Mouse (Mus musculus) MEL (cell line): ENCODE measurements around the gene Bloc1s6. TPM values are rescaled to one million over a fixed set of nuclear protein-coding genes. Genes with fewer than 3 reads are reported as not detected.

Source experiments
- DNase-seq: peaks from one replicate; pipeline ENCODE4 v3.0.0; 2011; ENCODE audit warnings: low read depth, low spot score
- H3K27ac ChIP-seq: 2 replicates; pipeline ENCODE4 v1.5.1; 2012; ENCODE audit warnings: low read depth, mild to moderate bottlenecking, control low read depth, low read length, moderate library complexity; ENCODE audit not compliant: control insufficient read depth
- H3K27me3 ChIP-seq, 2 experiments: fragments of 150-350 bp in 1 of 2; sonication (generic) in 1 of 2; 2 replicates each; pipeline ENCODE4 v1.6.1; 2012; ENCODE audit warnings: low read length in 2 of 2, mild to moderate bottlenecking in 2 of 2, improper control_type of control experiment in 1 of 2, moderate library complexity in 1 of 2; ENCODE audit not compliant: insufficient read depth in 2 of 2, control insufficient read depth in 1 of 2
- H3K36me3 ChIP-seq, 2 experiments: 2 replicates each; pipeline ENCODE4 v1.6.1; 2012 to 2014; ENCODE audit warnings: low read length in 2 of 2, improper control_type of control experiment in 1 of 2, inconsistent platforms in 1 of 2, mild to moderate bottlenecking in 1 of 2; ENCODE audit not compliant: insufficient read depth in 2 of 2, control insufficient read depth in 1 of 2
- H3K4me1 ChIP-seq, 2 experiments: fragments of 150-350 bp in 1 of 2; sonication (generic) in 1 of 2; 2 replicates each; pipeline ENCODE4 v1.6.1; 2012; ENCODE audit warnings: low read length in 2 of 2, improper control_type of control experiment in 1 of 2, mild to moderate bottlenecking in 1 of 2; ENCODE audit not compliant: insufficient read depth in 2 of 2, control insufficient read depth in 1 of 2
- H3K4me3 ChIP-seq, 2 experiments: fragments of 150-350 bp in 1 of 2; sonication (generic) in 1 of 2; 2 replicates each; pipeline ENCODE4 v1.5.1; 2012; ENCODE audit warnings: low read depth in 2 of 2, low read length in 2 of 2, mild to moderate bottlenecking in 2 of 2, moderate library complexity in 2 of 2, control low read depth in 1 of 2, improper control_type of control experiment in 1 of 2; ENCODE audit not compliant: control insufficient read depth in 1 of 2, insufficient read depth in 1 of 2
- H3K79me2 ChIP-seq: 2 replicates; pipeline ENCODE4 v1.6.1; 2012; ENCODE audit warnings: mild to moderate bottlenecking, low read length, moderate library complexity; ENCODE audit not compliant: control insufficient read depth, poor library complexity, insufficient read depth
- H3K9ac ChIP-seq: 2 replicates; pipeline ENCODE4 v1.6.1; 2012; ENCODE audit warnings: low read depth, mild to moderate bottlenecking, control low read depth, low read length, moderate library complexity; ENCODE audit not compliant: control insufficient read depth, poor library complexity, severe bottlenecking
- H3K9me3 ChIP-seq: fragments of 150-350 bp; sonication (generic); replicated peaks from 2 replicates; pipeline ENCODE4 v1.6.1; 2012; ENCODE audit warnings: mild to moderate bottlenecking, low read length, improper control_type of control experiment, moderate library complexity; ENCODE audit not compliant: insufficient read depth
- BHLHE40 ChIP-seq: IDR thresholded peaks from 2 replicates; pipeline ENCODE4 v1.6.1; 2012; ENCODE audit warnings: low read depth, mild to moderate bottlenecking, inconsistent platforms, low read length, improper control_type of control experiment, borderline replicate concordance
- CHD2 ChIP-seq: IDR thresholded peaks from 2 replicates; pipeline ENCODE4 v1.6.1; 2011; ENCODE audit warnings: low read length, improper control_type of control experiment
- CTCF ChIP-seq, 3 experiments: IDR thresholded peaks in 2 of 3; conservative IDR thresholded peaks in 1 of 3; 2 replicates each; pipeline ENCODE4 v1.5.1; 2011 to 2012; ENCODE audit warnings: low read length in 3 of 3, low read depth in 2 of 3, mild to moderate bottlenecking in 2 of 3, improper control_type of control experiment in 1 of 3, inconsistent platforms in 1 of 3, mixed read lengths in 1 of 3, moderate library complexity in 1 of 3; ENCODE audit not compliant: control insufficient read depth in 1 of 3, insufficient read depth in 1 of 3, poor library complexity in 1 of 3, severe bottlenecking in 1 of 3
- GATA1 ChIP-seq: IDR thresholded peaks from 2 replicates; pipeline ENCODE4 v1.6.1; 2011; ENCODE audit warnings: low read depth, low read length, improper control_type of control experiment
- HCFC1 ChIP-seq: IDR thresholded peaks from 2 replicates; pipeline ENCODE4 v1.6.1; 2012; ENCODE audit warnings: low read depth, mild to moderate bottlenecking, inconsistent platforms, low read length, improper control_type of control experiment, moderate library complexity
- MXI1 ChIP-seq: IDR thresholded peaks from 2 replicates; pipeline ENCODE4 v1.6.1; 2011; ENCODE audit warnings: mild to moderate bottlenecking, low read depth, low read length, improper control_type of control experiment
- MYB ChIP-seq: IDR thresholded peaks from 2 replicates; pipeline ENCODE4 v1.6.1; 2011; ENCODE audit warnings: mild to moderate bottlenecking, low read depth, low read length, improper control_type of control experiment
- MYC ChIP-seq: IDR thresholded peaks from 2 replicates; pipeline ENCODE4 v1.6.1; 2011; ENCODE audit warnings: low read depth, mild to moderate bottlenecking, low read length, improper control_type of control experiment, moderate library complexity
- NELFE ChIP-seq: IDR thresholded peaks from 2 replicates; pipeline ENCODE4 v1.6.1; 2011; ENCODE audit warnings: low read depth, low read length, improper control_type of control experiment
- POLR2AphosphoS5 ChIP-seq: IDR thresholded peaks from 2 replicates; pipeline ENCODE4 v1.6.1; 2012; ENCODE audit warnings: low read depth, borderline replicate concordance, mild to moderate bottlenecking, inconsistent platforms, low read length, moderate library complexity, mixed read lengths
- RCOR1 ChIP-seq: IDR thresholded peaks from 2 replicates; pipeline ENCODE4 v1.6.1; 2012; ENCODE audit warnings: low read depth, mild to moderate bottlenecking, inconsistent platforms, low read length, improper control_type of control experiment
- SMC3 ChIP-seq: IDR thresholded peaks from 2 replicates; pipeline ENCODE4 v1.6.1; 2011; ENCODE audit warnings: low read depth, low read length, improper control_type of control experiment
- TAL1 ChIP-seq: IDR thresholded peaks from 2 replicates; pipeline ENCODE4 v1.6.1; 2012; ENCODE audit warnings: mild to moderate bottlenecking, inconsistent platforms, low read length, moderate library complexity, mixed read lengths
- UBTF ChIP-seq: IDR thresholded peaks from 2 replicates; pipeline ENCODE4 v1.6.1; 2012; ENCODE audit warnings: low read depth, mild to moderate bottlenecking, inconsistent platforms, low read length, improper control_type of control experiment, moderate library complexity, borderline replicate concordance; ENCODE audit not compliant: insufficient read depth
- USF1 ChIP-seq: IDR thresholded peaks from 2 replicates; pipeline ENCODE4 v1.6.1; 2014; ENCODE audit warnings: low read depth, mild to moderate bottlenecking, inconsistent platforms, low read length, improper control_type of control experiment, moderate library complexity
- ZC3H11A ChIP-seq: IDR thresholded peaks from 2 replicates; pipeline ENCODE4 v1.6.1; 2012; ENCODE audit warnings: low read depth, mild to moderate bottlenecking, inconsistent platforms, low read length, improper control_type of control experiment
- ZKSCAN1 ChIP-seq: IDR thresholded peaks from 2 replicates; pipeline ENCODE4 v1.6.1; 2012; ENCODE audit warnings: low read depth, mild to moderate bottlenecking, inconsistent platforms, low read length, improper control_type of control experiment, moderate library complexity
- ZMIZ1 ChIP-seq: IDR thresholded peaks from 2 replicates; pipeline ENCODE4 v1.6.1; 2012; ENCODE audit warnings: low read depth, mild to moderate bottlenecking, inconsistent platforms, low read length, improper control_type of control experiment, moderate library complexity
- polyA plus RNA-seq, 2 experiments: library from polyadenylated mRNA; stranded (reverse) in 1 of 2; unstranded in 1 of 2; fragments of >175 nt in 1 of 2; fragments of >200 nt in 1 of 2; gene quantifications; 2 replicates each; pipeline versions ENCODE4 v1.2.1 to v1.2.4; 2012; ENCODE audit warnings: low replicate concordance in 2 of 2, low read depth in 1 of 2; ENCODE audit not compliant: insufficient read length in 2 of 2, insufficient read depth in 1 of 2, missing spikeins in 1 of 2
- total RNA-seq: library from RNA; depleted of rRNA; stranded (reverse); fragments of 300-350 nt; gene quantifications from 2 replicates; pipeline ENCODE4 v1.2.3, GENCODE M21; 2012

Bloc1s6 gene
- total and polyA plus RNA-seq, 3 experiments = 10.9 to 21.7 TPM; not detected in 1

- Histone ChIP-seq H3K9ac (no peak overlapping the region), H3K27ac (no peak overlapping the region), H3K79me2 (no peaks in the 10 kb centered on the region), H3K4me1 (no peaks in the 10 kb centered on the region), H3K4me3 (no peak overlapping the region)
- DNase-seq = no peak
- TF ChIP-seq MYC (no peak), POLR2AphosphoS5 (no peak), CTCF (IDR thresholded peaks at IDR 0.05 in 2 of 3, conservative IDR thresholded peaks at IDR 0.05 in 1 of 3; ENCODE audit: control insufficient read depth in 1 of 3, insufficient read depth in 1 of 3, low read depth in 2 of 3, low read length in 3 of 3, poor library complexity in 1 of 3, severe bottlenecking in 1 of 3) (no peak), MXI1 (no peak), GATA1 (no peak), ZC3H11A (no peak), RCOR1 (no peak), SMC3 (no peak), BHLHE40 (no peak), MYB (no peak)
- TF ChIP-seq, all 39 proteins: peak for 0
- Histone ChIP-seq H3K36me3 (no peaks in the 10 kb centered on the region), H3K9me3 (no peaks in the 10 kb centered on the region), H3K27me3 (no peaks in the 10 kb centered on the region; a peak in 1 of 4 replicates)
These were observed 46.4 kb downstream of the Bloc1s6 start for GRCm38 (mm10) chr2:122784701-122785100.

- H3K27me3 ChIP-seq = no peaks in the 10 kb centered on the region; a peak in 1 of 4 replicates
- DNase-seq = no peak
- H3K79me2 ChIP-seq = no peaks in the 10 kb centered on the region
- H3K4me3 ChIP-seq = no peak overlapping the region
- H3K27ac ChIP-seq = no peak overlapping the region
- H3K4me1 ChIP-seq = no peaks in the 10 kb centered on the region
- no peak overlapping the region for H3K9ac ChIP-seq
- no peaks in the 10 kb centered on the region for H3K9me3 ChIP-seq
- H3K36me3 ChIP-seq = no peaks in the 10 kb centered on the region
- no peak for TF ChIP-seq USF1
- no peak for TF ChIP-seq SMC3
- TF ChIP-seq HCFC1 = no peak
- TF ChIP-seq CTCF (IDR thresholded peaks at IDR 0.05 in 2 of 3, conservative IDR thresholded peaks at IDR 0.05 in 1 of 3; ENCODE audit: control insufficient read depth in 1 of 3, insufficient read depth in 1 of 3, low read depth in 2 of 3, low read length in 3 of 3, poor library complexity in 1 of 3, severe bottlenecking in 1 of 3) = no peak
- no peak for TF ChIP-seq UBTF
- TF ChIP-seq ZMIZ1 = no peak
- TF ChIP-seq ZKSCAN1 = no peak
- TF ChIP-seq TAL1 = no peak
- TF ChIP-seq CHD2 = no peak
- no peak for TF ChIP-seq NELFE
These were observed 47.9 kb downstream of the Bloc1s6 start for GRCm38 (mm10) chr2:122786167-122786566.
